Mouse (Mus musculus): ENCODE measurements around the gene Cks1b. TPM values are rescaled to one million over a fixed set of nuclear protein-coding genes. Genes with fewer than 3 reads are reported as not detected.
A peak's percentile ranks its signal among the peaks of the same experiment; 100 is the strongest.

The Cks1b gene
- total and polyA plus RNA-seq, 3 experiments = 173 to 270 (median 268) TPM

DNA sequence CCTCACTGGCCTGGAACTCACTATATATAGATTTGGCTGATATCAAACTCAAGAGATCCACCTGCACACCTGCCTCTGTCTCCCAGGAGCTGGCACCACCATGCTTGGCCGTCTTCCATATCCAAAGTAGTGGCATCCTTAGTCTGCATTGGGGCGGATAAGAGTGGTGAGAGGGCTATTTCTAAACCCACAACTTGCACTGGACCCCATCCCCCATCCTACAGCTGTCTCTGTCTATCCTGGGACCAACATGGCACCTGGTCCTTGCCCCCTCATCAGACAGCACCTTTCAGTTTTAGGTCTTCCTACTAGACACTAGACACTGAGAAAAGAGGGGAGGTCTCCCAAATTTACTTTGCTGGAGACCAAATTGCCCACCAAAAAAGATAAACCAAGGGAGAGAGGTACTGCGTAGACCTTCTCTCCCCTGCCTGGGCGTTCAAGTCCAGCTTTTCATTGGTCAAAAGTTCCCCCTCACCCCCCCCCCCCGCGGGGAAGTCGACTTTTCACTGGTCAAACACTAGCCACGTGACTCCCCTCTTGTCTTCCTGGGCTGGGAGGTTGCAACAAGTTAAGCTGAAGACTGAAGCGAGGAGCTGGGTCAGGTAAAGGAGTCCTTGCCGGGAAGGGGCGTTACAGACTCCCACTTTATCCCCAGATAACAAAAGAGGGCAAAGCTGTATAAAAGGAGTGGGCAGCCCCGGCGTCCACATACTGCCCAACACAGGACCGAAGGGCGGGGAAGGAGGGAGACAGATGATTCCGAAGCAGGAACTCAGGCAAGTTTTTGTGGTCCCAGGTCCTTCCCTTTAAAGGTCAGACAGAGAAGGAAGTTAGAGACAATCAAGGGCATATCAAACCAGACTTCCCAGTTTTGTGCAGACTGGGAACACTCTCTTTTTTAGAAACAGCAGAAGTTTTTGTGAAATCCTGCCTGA lies 18.3 kb upstream of the Cks1b start, which contains the start of gene Pbxip1:
TSS of gene Pbxip1 (plus strand) at position 531 of the 938 bp plus-strand sequence.
- Histone ChIP-seq H3K79me2 (replicated peaks; ENCODE audit: control insufficient read depth, extremely low read depth, insufficient read depth, poor library complexity, severe bottlenecking) (peaks cover 9% of the 10 kb centered on the region), H3K27ac (ENCODE audit: insufficient read depth, low read depth) (peak within 1 kb of the TSS; percentile 53), H3K4me2 (ENCODE audit: insufficient read depth, low read depth, poor library complexity, severe bottlenecking) (peak within 1 kb of the TSS; percentile 96), H3K9me3 (replicated peaks; ENCODE audit: low read length) (no peaks in the 10 kb centered on the region), H3K4me1 (ENCODE audit: control insufficient read depth in 1 of 2, insufficient read depth in 2 of 2) (peaks cover 9 to 33% of the 10 kb centered on the region in 2 experiments), H3K27me3 (replicated peaks) (no peaks in the 10 kb centered on the region), H3K9ac (ENCODE audit: insufficient read depth, low read depth) (peak within 1 kb of the TSS; percentile 93), H3K36me3 (replicated peaks in 1 of 2; ENCODE audit: control insufficient read depth in 1 of 2, insufficient read depth in 1 of 2, low read length in 1 of 2) (peaks cover 38 to 65% of the 10 kb centered on the region in 2 experiments), H3K4me3 (replicated peaks in 1 of 3; ENCODE audit: low read depth in 2 of 3, low read length in 2 of 3, poor library complexity in 1 of 3) (peak within 1 kb of the TSS; percentile 65 to 88 (median 77))
- TF ChIP-seq PAX5 (IDR thresholded peaks at IDR 0.05; ENCODE audit: low read length) (no peak), CHD2 (IDR thresholded peaks at IDR 0.05; ENCODE audit: low read length) (peak; percentile 75), EP300 (IDR thresholded peaks at IDR 0.05; ENCODE audit: low read length) (no peak), RCOR1 (conservative IDR thresholded peaks at IDR 0.05; ENCODE audit: low read depth, low read length) (no peak), SMC3 (IDR thresholded peaks at IDR 0.05; ENCODE audit: low read depth, low read length) (no peak), GABPA (IDR thresholded peaks at IDR 0.05; ENCODE audit: insufficient replicate concordance, low read depth, low read length) (no peak), ZC3H11A (IDR thresholded peaks at IDR 0.05; ENCODE audit: low read depth, low read length) (no peak), BHLHE40 (IDR thresholded peaks at IDR 0.05; ENCODE audit: low read depth, low read length) (peak; percentile 58; the same call in 1 of the 2 replicates), ELF1 (IDR thresholded peaks at IDR 0.05; ENCODE audit: low read depth, low read length) (peak; percentile 71; the same call in 1 of the 2 replicates), NRF1 (IDR thresholded peaks at IDR 0.05; ENCODE audit: low read depth, low read length) (no peak), USF1 (IDR thresholded peaks at IDR 0.05; ENCODE audit: low read depth, low read length) (peak; percentile 93), JUN (IDR thresholded peaks at IDR 0.05; ENCODE audit: insufficient read depth, low read depth, low read length) (no peak), ZMIZ1 (IDR thresholded peaks at IDR 0.05; ENCODE audit: low read depth, low read length) (peak; percentile 55; the same call in 1 of the 2 replicates), ZNF384 (IDR thresholded peaks at IDR 0.05; ENCODE audit: low read depth, low read length) (no peak), ZKSCAN1 (IDR thresholded peaks at IDR 0.05; ENCODE audit: borderline replicate concordance, low read depth, low read length) (no peak), UBTF (IDR thresholded peaks at IDR 0.05; ENCODE audit: low read depth, low read length) (no peak), MAX (IDR thresholded peaks at IDR 0.05; ENCODE audit: low read length) (peak; percentile 92), USF2 (conservative IDR thresholded peaks at IDR 0.05; ENCODE audit: low read depth, low read length) (peak; percentile 88), POLR2A (IDR thresholded peaks at IDR 0.05; ENCODE audit: low read depth, low read length) (peak; percentile 78), RAD21 (IDR thresholded peaks at IDR 0.05; ENCODE audit: low read depth, low read length) (no peak), TBP (conservative IDR thresholded peaks at IDR 0.05; ENCODE audit: low read depth, low read length) (peak; percentile 51; the same call in 1 of the 2 replicates), POLR2AphosphoS2 (IDR thresholded peaks at IDR 0.05; ENCODE audit: low read depth, low read length) (peak; percentile 61; the same call in 1 of the 2 replicates), ETS1 (conservative IDR thresholded peaks at IDR 0.05; ENCODE audit: low read depth, low read length) (no peak), MAZ (IDR thresholded peaks at IDR 0.05; ENCODE audit: low read depth, low read length) (peak; percentile 71; the same call in 1 of the 2 replicates), MAFK (IDR thresholded peaks at IDR 0.05; ENCODE audit: insufficient replicate concordance, low read length) (no peak), MXI1 (IDR thresholded peaks at IDR 0.05; ENCODE audit: low read depth, low read length) (peak; percentile 77), E2F4 (IDR thresholded peaks at IDR 0.05; ENCODE audit: insufficient replicate concordance, low read depth, low read length) (no peak), KAT2A (IDR thresholded peaks at IDR 0.05; ENCODE audit: insufficient replicate concordance, low read length) (no peak), CTCF (conservative IDR thresholded peaks at IDR 0.05 in 1 of 2, IDR thresholded peaks at IDR 0.05 in 1 of 2; ENCODE audit: low read depth in 2 of 2, low read length in 2 of 2) (no peak), SIN3A (IDR thresholded peaks at IDR 0.05; ENCODE audit: low read length) (peak; percentile 77), JUND (conservative IDR thresholded peaks at IDR 0.05; ENCODE audit: low read depth, low read length) (no peak), NELFE (IDR thresholded peaks at IDR 0.05; ENCODE audit: low read depth, low read length) (peak; percentile 62), HCFC1 (IDR thresholded peaks at IDR 0.05; ENCODE audit: low read depth, low read length) (no peak; the same call in 1 of the 2 replicates), CHD1 (IDR thresholded peaks at IDR 0.05; ENCODE audit: low read depth, low read length) (peak; percentile 84; the same call in 1 of the 2 replicates), TCF12 (IDR thresholded peaks at IDR 0.05; ENCODE audit: low read depth, low read length) (peak; percentile 52), MEF2A (IDR thresholded peaks at IDR 0.05; ENCODE audit: borderline replicate concordance, low read depth, low read length) (no peak), IRF4 (IDR thresholded peaks at IDR 0.05; ENCODE audit: low read depth, low read length) (no peak), MYC (IDR thresholded peaks at IDR 0.05; ENCODE audit: low read depth, low read length) (no peak)
- in situ Hi-C loops (cut with MboI; ENCODE audit: low pct_ligation_motif_present, low pct_unique_long_range_greater_than_20kb, low sequenced_read_pairs) (no loop called here), dilution Hi-C loops (cut with MboI; ENCODE audit: extremely low pct_ligation_motif_present, extremely low pct_unique_long_range_greater_than_20kb, low sequenced_read_pairs) (no loop called here)
- peak; percentile 87 for DNase-seq (ENCODE audit: extremely low read depth)

Measured in CH12.LX (cell line).